Mouse (Mus musculus) 3T3-L1 (cell line): ENCODE measurements around the gene Mettl7a1.
"Not testable (repeated sequence)": the region's sequence is repeated elsewhere in the genome, so short reads cannot be mapped to it uniquely, and the experiment has no call there.

Experiments used
- DNase-seq: peaks from one replicate; pipeline ENCODE4 v3.0.0-alpha.2; 2015; ENCODE audit warnings: low read depth, low spot score

The Mettl7a1 gene

GRCm38 (mm10) chr15:100341314-100341980, 37.5 kb downstream of the Mettl7a1 start:
- DNase-seq, result not testable (repeated sequence)

- DNase-seq, result no peak
Measured at GRCm38 (mm10) chr15:100345484-100345883, 41.5 kb downstream of the Mettl7a1 start.

GRCm38 (mm10) chr15:100346761-100347160, 42.8 kb downstream of the Mettl7a1 start:
- DNase-seq, result no peak

- DNase-seq, result no peak
Measured at GRCm38 (mm10) chr15:100349496-100349895, 45.6 kb downstream of the Mettl7a1 start.

GRCm38 (mm10) chr15:100351501-100352060, 47.6 kb downstream of the Mettl7a1 start:
- DNase-seq, result no peak

GRCm38 (mm10) chr15:100352711-100353250, 48.8 kb downstream of the Mettl7a1 start, which contains the start of the genes Methig1 and Mettl7a2:
Gene Methig1 (plus strand): TSS chr15:100353149.
Gene Mettl7a2 (plus strand): TSS chr15:100353200.
- DNase-seq, result no peak

- DNase-seq, result not testable (repeated sequence)
Measured at GRCm38 (mm10) chr15:100353399-100353798, 49.5 kb downstream of the Mettl7a1 start.

- no peak for DNase-seq
Measured at GRCm38 (mm10) chr15:100355876-100356275, 51.9 kb downstream of the Mettl7a1 start.

GRCm38 (mm10) chr15:100364242-100364641, 60.3 kb downstream of the Mettl7a1 start, which contains the start of gene Higd1c:
Gene Higd1c (plus strand): TSS chr15:100364542.
- DNase-seq, result no peak

- not testable (repeated sequence) for DNase-seq
Measured at GRCm38 (mm10) chr15:100365967-100366366, 62.0 kb downstream of the Mettl7a1 start.

GRCm38 (mm10) chr15:100367119-100367518, 63.2 kb downstream of the Mettl7a1 start:
- no peak for DNase-seq

GRCm38 (mm10) chr15:100375066-100375465, 71.1 kb downstream of the Mettl7a1 start:
- peak; percentile 81 for DNase-seq

- not testable (repeated sequence) for DNase-seq
Measured at GRCm38 (mm10) chr15:100377847-100378505, 74.0 kb downstream of the Mettl7a1 start.
